Mouse (Mus musculus) limb, embryonic 15.5 days (tissue): Measurements from ENCODE around the gene Gm42906. TPM values are rescaled to one million over a fixed set of nuclear protein-coding genes. Genes with fewer than 3 reads are reported as not detected.

Experiments
- ATAC-seq: fragments of 200-750 bp; cut with Nextera tagmentation; 2 replicates; pipeline ENCODE4 v1.8.0; 2017; ENCODE audit warnings: low read depth, moderate TSS enrichment; ENCODE audit not compliant: insufficient number of reproducible peaks, low FRiP score, low TSS enrichment
- H3K27ac ChIP-seq: fragments of 300-500 bp; sonication (generic); 2 replicates; pipeline ENCODE4 v1.5.1; 2015; ENCODE audit warnings: moderate library complexity, mild to moderate bottlenecking, inconsistent platforms
- H3K27me3 ChIP-seq: fragments of 300-500 bp; sonication (generic); 2 replicates; pipeline ENCODE4 v1.6.1; 2015; ENCODE audit warnings: inconsistent platforms
- H3K36me3 ChIP-seq: fragments of 300-500 bp; sonication (generic); 2 replicates; pipeline ENCODE4 v1.6.1; 2015; ENCODE audit warnings: inconsistent platforms
- H3K4me1 ChIP-seq: fragments of 300-500 bp; sonication (generic); 2 replicates; pipeline ENCODE4 v1.6.1; 2015; ENCODE audit warnings: inconsistent platforms
- H3K4me2 ChIP-seq: fragments of 300-500 bp; sonication (generic); 2 replicates; pipeline ENCODE4 v1.6.1; 2015; ENCODE audit warnings: mild to moderate bottlenecking, inconsistent platforms
- H3K4me3 ChIP-seq: fragments of 300-500 bp; sonication (generic); 2 replicates; pipeline ENCODE4 v1.5.1; 2015; ENCODE audit warnings: mild to moderate bottlenecking, inconsistent platforms
- H3K9ac ChIP-seq: fragments of 300-500 bp; sonication (generic); 2 replicates; pipeline ENCODE4 v1.6.1; 2015; ENCODE audit warnings: inconsistent platforms
- H3K9me3 ChIP-seq: fragments of 300-500 bp; sonication (generic); 2 replicates; pipeline ENCODE4 v1.6.1; 2016; ENCODE audit warnings: inconsistent platforms
- WGBS: fragments of 180-500 bp; shearing (Covaris S2); methylation state at CpG from one replicate; pipeline ENCODE4 v1.1.7; 2015; 5-methylcytosine and 5-hydroxymethylcytosine counted together
- polyA plus RNA-seq: library from polyadenylated mRNA; unstranded; fragments of >200 nt; fragmentation: Nextera tagmentation; extraction: Ambion mirVana; gene quantifications from 2 replicates; pipeline ENCODE4 v1.2.1, GENCODE M21; 2015

Gm42906 gene
- polyA plus RNA-seq, 1 experiment from 2014 or later, result not detected

GRCm38 (mm10) chr5:151192266-151192665 is 235.7 kb downstream of the Gm42906 start:
- Histone ChIP-seq H3K27ac (no peak overlapping the region), H3K36me3 (no peaks in the 10 kb centered on the region), H3K9me3 (no peaks in the 10 kb centered on the region), H3K4me2 (no peak overlapping the region), H3K9ac (no peak overlapping the region), H3K4me1 (peaks cover 11% of the 10 kb centered on the region), H3K27me3 (no peaks in the 10 kb centered on the region), H3K4me3 (no peak overlapping the region)
- no peak for ATAC-seq
- WGBS, result 64% methylated on average over 2 of the region's 2 CpGs

GRCm38 (mm10) chr5:151190764-151191163 is 237.2 kb downstream of the Gm42906 start:
- 41% methylated on average over 5 of the region's 5 CpGs for WGBS
- no peak for ATAC-seq
- Histone ChIP-seq H3K9ac (no peak overlapping the region), H3K4me2 (peak overlapping the region; percentile 78), H3K27ac (peak overlapping the region; percentile 82), H3K4me3 (peak overlapping the region; percentile 64), H3K9me3 (no peaks in the 10 kb centered on the region), H3K4me1 (peaks cover 11% of the 10 kb centered on the region), H3K36me3 (no peaks in the 10 kb centered on the region), H3K27me3 (no peaks in the 10 kb centered on the region)

- Histone ChIP-seq H3K4me3 (peak overlapping the region; percentile 64), H3K4me2 (peak overlapping the region; percentile 78), H3K27ac (peak overlapping the region; percentile 77; the same call in 1 of the 2 replicates), H3K36me3 (no peaks in the 10 kb centered on the region), H3K9ac (peak overlapping the region; percentile 41), H3K4me1 (peaks cover 11% of the 10 kb centered on the region), H3K27me3 (no peaks in the 10 kb centered on the region), H3K9me3 (no peaks in the 10 kb centered on the region)
- whole genome bisulfite sequencing, result 1% methylated on average over 27 of the region's 27 CpGs
- peak; percentile 89 for ATAC-seq
Measured at GRCm38 (mm10) chr5:151189789-151190378, 238.1 kb downstream of the Gm42906 start.

- Histone ChIP-seq H3K9ac (0 out of 2 replicates have a peak overlapping the region, but pooled peaks have one; percentile 41), H3K4me3 (peak overlapping the region; percentile 64), H3K4me1 (peaks cover 11% of the 10 kb centered on the region), H3K27me3 (no peaks in the 10 kb centered on the region), H3K27ac (no peak overlapping the region), H3K9me3 (no peaks in the 10 kb centered on the region), H3K36me3 (no peaks in the 10 kb centered on the region), H3K4me2 (peak overlapping the region; percentile 78)
- WGBS, result 24% methylated on average over 3 of the region's 3 CpGs
- ATAC-seq, result no peak
Measured at GRCm38 (mm10) chr5:151189321-151189720, 238.6 kb downstream of the Gm42906 start.

GRCm38 (mm10) chr5:151188659-151189058 is 239.3 kb downstream of the Gm42906 start:
- Histone ChIP-seq H3K9me3 (no peaks in the 10 kb centered on the region), H3K4me1 (peaks cover 11% of the 10 kb centered on the region), H3K36me3 (no peaks in the 10 kb centered on the region), H3K9ac (no peak overlapping the region), H3K4me2 (peak overlapping the region; percentile 78; the same call in 1 of the 2 replicates), H3K27ac (no peak overlapping the region), H3K4me3 (peak overlapping the region; percentile 64; the same call in 1 of the 2 replicates), H3K27me3 (no peaks in the 10 kb centered on the region)
- no peak for ATAC-seq
- 82% methylated on average over 6 of the region's 6 CpGs for WGBS

- Histone ChIP-seq H3K36me3 (no peaks in the 10 kb centered on the region), H3K4me2 (no peak overlapping the region), H3K27ac (no peak overlapping the region), H3K4me3 (no peak overlapping the region), H3K9me3 (no peaks in the 10 kb centered on the region), H3K9ac (no peak overlapping the region), H3K27me3 (no peaks in the 10 kb centered on the region), H3K4me1 (peaks cover 11% of the 10 kb centered on the region)
- 76% methylated on average over 11 of the region's 11 CpGs for WGBS
- ATAC-seq, result no peak
Measured at GRCm38 (mm10) chr5:151187336-151187735, 240.6 kb downstream of the Gm42906 start.

GRCm38 (mm10) chr5:151185286-151185856 is 242.6 kb downstream of the Gm42906 start:
- H3K27ac ChIP-seq, result no peak overlapping the region

GRCm38 (mm10) chr5:151183656-151184240 is 244.2 kb downstream of the Gm42906 start:
- 0 out of 2 replicates have a peak, but pooled peaks cover 3% of the 10 kb centered on the region for H3K4me1 ChIP-seq
- no peak for ATAC-seq
- no peaks in the 10 kb centered on the region for H3K9me3 ChIP-seq
- no peaks in the 10 kb centered on the region for H3K36me3 ChIP-seq
- WGBS, result 70% methylated on average over 11 of the region's 11 CpGs
- H3K4me3 ChIP-seq, result no peak overlapping the region
- no peak overlapping the region for H3K9ac ChIP-seq
- no peak overlapping the region for H3K27ac ChIP-seq
- H3K27me3 ChIP-seq, result no peaks in the 10 kb centered on the region
- no peak overlapping the region for H3K4me2 ChIP-seq

More at GRCm38 (mm10) chr5:151185286-151185856, 242.6 kb downstream of the Gm42906 start:
- Histone ChIP-seq H3K4me3 (no peak overlapping the region), H3K4me1 (0 out of 2 replicates have a peak, but pooled peaks cover 3% of the 10 kb centered on the region), H3K9me3 (no peaks in the 10 kb centered on the region), H3K9ac (no peak overlapping the region), H3K27me3 (no peaks in the 10 kb centered on the region), H3K4me2 (no peak overlapping the region), H3K36me3 (no peaks in the 10 kb centered on the region)
- WGBS, result 76% methylated on average over 8 of the region's 8 CpGs
- no peak for ATAC-seq

GRCm38 (mm10) chr5:151181288-151181687 is 246.7 kb downstream of the Gm42906 start:
- Histone ChIP-seq H3K9me3 (no peaks in the 10 kb centered on the region), H3K27me3 (no peaks in the 10 kb centered on the region), H3K9ac (no peak overlapping the region), H3K4me1 (0 out of 2 replicates have a peak, but pooled peaks cover 3% of the 10 kb centered on the region), H3K4me2 (no peak overlapping the region), H3K27ac (no peak overlapping the region), H3K4me3 (no peak overlapping the region), H3K36me3 (no peaks in the 10 kb centered on the region)
- 92% methylated on average over 8 of the region's 8 CpGs for WGBS
- no peak for ATAC-seq

- Histone ChIP-seq H3K9me3 (no peaks in the 10 kb centered on the region), H3K27me3 (no peaks in the 10 kb centered on the region), H3K4me1 (0 out of 2 replicates have a peak, but pooled peaks cover 6% of the 10 kb centered on the region), H3K27ac (no peak overlapping the region), H3K36me3 (no peaks in the 10 kb centered on the region), H3K4me3 (no peak overlapping the region), H3K9ac (no peak overlapping the region), H3K4me2 (no peak overlapping the region)
- ATAC-seq, result no peak
- 53% methylated on average over 9 of the region's 9 CpGs for WGBS
Measured at GRCm38 (mm10) chr5:151180176-151180785, 247.7 kb downstream of the Gm42906 start.

GRCm38 (mm10) chr5:151177171-151177570 is 250.8 kb downstream of the Gm42906 start:
- no peak overlapping the region for H3K4me2 ChIP-seq
- 89% methylated on average over 3 of the region's 3 CpGs for WGBS
- no peak overlapping the region for H3K27ac ChIP-seq
- no peaks in the 10 kb centered on the region for H3K36me3 ChIP-seq
- peaks cover 14% of the 10 kb centered on the region for H3K4me1 ChIP-seq
- H3K4me3 ChIP-seq, result no peak overlapping the region
- no peaks in the 10 kb centered on the region for H3K27me3 ChIP-seq
- no peak overlapping the region for H3K9ac ChIP-seq
- no peaks in the 10 kb centered on the region for H3K9me3 ChIP-seq
- no peak for ATAC-seq

GRCm38 (mm10) chr5:151175897-151176313 is 252.1 kb downstream of the Gm42906 start:
- ATAC-seq, result no peak
- peaks cover 14% of the 10 kb centered on the region for H3K4me1 ChIP-seq
- no peak overlapping the region for H3K27ac ChIP-seq
- H3K4me3 ChIP-seq, result no peak overlapping the region
- no peaks in the 10 kb centered on the region for H3K36me3 ChIP-seq
- no peak overlapping the region for H3K9ac ChIP-seq
- no peaks in the 10 kb centered on the region for H3K27me3 ChIP-seq
- H3K4me2 ChIP-seq, result no peak overlapping the region
- 68% methylated on average over 4 of the region's 4 CpGs for WGBS
- H3K9me3 ChIP-seq, result no peaks in the 10 kb centered on the region
